Mouse (Mus musculus): ENCODE results near the gene Rasgef1c.

Gene Rasgef1c

GRCm38 (mm10) chr11:49901659-49902458 is at the start of gene Rasgef1c:
TSS of gene Rasgef1c (plus strand) at chr11:49901835.
- DNase-seq: peak; percentile 32 to 56

- DNase-seq: peak in 1 of 2 experiments; percentile 39
Measured at GRCm38 (mm10) chr11:49855144-49855543, 46.5 kb upstream of the Rasgef1c start.

- DNase-seq: no peak
Measured at GRCm38 (mm10) chr11:49861139-49861538, 40.5 kb upstream of the Rasgef1c start.

- DNase-seq: no peak
Measured at GRCm38 (mm10) chr11:49863926-49864325, 37.7 kb upstream of the Rasgef1c start.

- no peak for DNase-seq
Measured at GRCm38 (mm10) chr11:49867320-49867719, 34.3 kb upstream of the Rasgef1c start.

GRCm38 (mm10) chr11:49869762-49870161 is 31.9 kb upstream of the Rasgef1c start:
- DNase-seq: peak; percentile 31 to 58

GRCm38 (mm10) chr11:49871914-49872313 is 29.7 kb upstream of the Rasgef1c start:
- peak in 1 of 2 experiments; percentile 19 for DNase-seq

- DNase-seq: no peak
Measured at GRCm38 (mm10) chr11:49872779-49873178, 28.9 kb upstream of the Rasgef1c start.

GRCm38 (mm10) chr11:49876948-49877817 is 24.5 kb upstream of the Rasgef1c start:
- DNase-seq: peak in 1 of 2 experiments; percentile 28

- DNase-seq: peak; percentile 53 to 64
Measured at GRCm38 (mm10) chr11:49879950-49880642, 21.5 kb upstream of the Rasgef1c start.

- DNase-seq: no peak
Measured at GRCm38 (mm10) chr11:49883394-49883793, 18.2 kb upstream of the Rasgef1c start.

GRCm38 (mm10) chr11:49888469-49888868 is 13.2 kb upstream of the Rasgef1c start:
- no peak for DNase-seq

GRCm38 (mm10) chr11:49891993-49892392 is 9.6 kb upstream of the Rasgef1c start:
- no peak for DNase-seq

- no peak for DNase-seq
Measured at GRCm38 (mm10) chr11:49893806-49894205, 7.8 kb upstream of the Rasgef1c start.

- no peak for DNase-seq
Measured at GRCm38 (mm10) chr11:49895966-49896590, 5.6 kb upstream of the Rasgef1c start.

GRCm38 (mm10) chr11:49900043-49900442 is 1.6 kb upstream of the Rasgef1c start:
- no peak for DNase-seq

- DNase-seq: no peak
Measured at GRCm38 (mm10) chr11:49900962-49901658, 525 bp upstream of the Rasgef1c start.

GRCm38 (mm10) chr11:49903333-49903732 is 1.7 kb downstream of the Rasgef1c start:
- peak; percentile 32 to 55 for DNase-seq

GRCm38 (mm10) chr11:49918521-49919180 is 17.0 kb downstream of the Rasgef1c start:
- no peak for DNase-seq

GRCm38 (mm10) chr11:49919304-49919703 is 17.7 kb downstream of the Rasgef1c start:
- DNase-seq: no peak

- no peak for DNase-seq
Measured at GRCm38 (mm10) chr11:49923539-49923938, 21.9 kb downstream of the Rasgef1c start.

Measured in lung, adult 18-20 months (tissue).